Mouse (Mus musculus): ENCODE measurements around the gene Myo1g.

The Myo1g gene

GRCm38 (mm10) chr11:6520507-6521173, at the start of gene Myo1g:
TSS of gene Myo1g (minus strand) at chr11:6520965.
- peak; percentile 82 for DNase-seq

DNA sequence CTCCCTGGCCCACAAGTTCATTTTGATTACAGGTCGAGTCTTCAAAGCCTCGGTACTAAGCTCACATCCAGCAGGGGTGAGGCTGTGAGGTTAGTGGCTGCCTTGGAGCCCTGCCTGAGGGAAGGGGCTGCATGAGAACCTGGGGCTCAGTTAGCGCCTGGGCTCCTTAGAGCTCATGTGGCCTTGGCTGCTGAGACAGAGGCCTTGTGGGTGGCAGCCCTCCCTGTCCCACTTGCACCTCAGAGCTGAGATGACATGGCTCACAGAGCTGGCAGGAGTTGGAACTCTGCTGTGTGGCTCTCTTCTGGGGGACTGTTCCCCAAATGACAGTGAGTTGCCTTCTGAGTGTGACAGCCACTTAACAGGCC, 48.6 kb upstream of the Myo1g start:
- no peak for DNase-seq

GRCm38 (mm10) chr11:6568584-6569409, 48.0 kb upstream of the Myo1g start:
- peak; percentile 36 for DNase-seq

DNA sequence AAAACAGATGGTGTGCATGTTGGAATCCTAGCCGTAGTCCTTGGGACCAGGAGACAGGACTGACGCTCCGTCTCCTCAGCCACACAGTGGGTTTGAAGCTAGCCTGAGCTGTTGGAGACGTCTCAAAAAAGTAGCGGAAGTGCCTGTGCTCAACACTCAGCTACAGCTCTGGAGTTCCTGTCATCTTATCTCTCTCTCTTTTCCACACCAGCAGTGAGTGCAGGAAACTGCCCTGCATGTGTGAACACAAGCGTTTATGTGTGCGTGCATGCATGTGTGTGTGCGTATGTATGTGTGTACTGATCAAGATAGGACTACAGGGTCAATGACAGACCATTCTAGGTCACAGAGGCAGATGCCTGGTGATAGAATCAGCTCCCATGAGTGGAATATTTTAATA, 47.2 kb upstream of the Myo1g start:
- DNase-seq = no peak

DNA sequence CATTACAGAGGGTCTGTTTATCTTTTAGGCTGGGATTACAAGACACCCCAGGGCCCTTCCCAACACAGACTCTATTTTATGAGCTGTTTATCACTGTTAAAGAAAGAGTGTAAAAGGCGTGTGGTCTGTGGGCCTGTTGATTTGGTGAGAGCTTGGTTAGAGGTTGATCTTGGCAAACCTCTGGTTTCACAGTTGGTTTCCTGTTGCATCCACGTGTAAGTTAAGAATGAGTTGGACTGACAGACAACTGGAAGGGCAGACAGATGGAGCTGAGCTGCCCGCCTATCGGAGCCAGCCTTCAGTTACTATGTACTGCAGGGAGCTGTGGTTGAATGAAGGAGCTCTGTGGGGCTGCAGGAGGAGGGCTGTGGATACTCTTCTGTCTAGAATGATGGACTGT, 45.7 kb upstream of the Myo1g start:
- DNase-seq = no peak

DNA sequence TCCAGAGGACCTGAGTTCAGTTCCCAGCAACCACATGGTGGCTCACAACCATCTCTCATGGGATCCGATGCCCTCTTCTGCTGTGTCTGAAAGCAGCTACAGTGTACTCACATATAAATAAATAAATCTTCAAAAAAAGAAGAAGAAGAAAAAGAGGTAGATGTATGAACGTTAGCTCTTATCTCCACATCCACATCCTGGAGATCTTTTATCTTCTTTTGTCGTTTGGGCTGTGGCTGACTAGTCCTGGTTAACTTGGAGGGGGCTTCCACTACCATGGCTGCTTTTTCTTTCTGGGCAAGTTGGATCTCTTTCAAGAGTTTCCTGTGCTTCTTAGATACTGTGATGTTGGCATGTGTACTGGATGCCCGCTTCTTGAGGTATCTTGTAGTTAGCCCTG, 42.4 kb upstream of the Myo1g start:
- no peak for DNase-seq

GRCm38 (mm10) chr11:6562359-6562758, 41.6 kb upstream of the Myo1g start:
- DNase-seq = peak; percentile 63

- peak; percentile 48 for DNase-seq
Observed at GRCm38 (mm10) chr11:6561474-6561873, 40.7 kb upstream of the Myo1g start.

DNA sequence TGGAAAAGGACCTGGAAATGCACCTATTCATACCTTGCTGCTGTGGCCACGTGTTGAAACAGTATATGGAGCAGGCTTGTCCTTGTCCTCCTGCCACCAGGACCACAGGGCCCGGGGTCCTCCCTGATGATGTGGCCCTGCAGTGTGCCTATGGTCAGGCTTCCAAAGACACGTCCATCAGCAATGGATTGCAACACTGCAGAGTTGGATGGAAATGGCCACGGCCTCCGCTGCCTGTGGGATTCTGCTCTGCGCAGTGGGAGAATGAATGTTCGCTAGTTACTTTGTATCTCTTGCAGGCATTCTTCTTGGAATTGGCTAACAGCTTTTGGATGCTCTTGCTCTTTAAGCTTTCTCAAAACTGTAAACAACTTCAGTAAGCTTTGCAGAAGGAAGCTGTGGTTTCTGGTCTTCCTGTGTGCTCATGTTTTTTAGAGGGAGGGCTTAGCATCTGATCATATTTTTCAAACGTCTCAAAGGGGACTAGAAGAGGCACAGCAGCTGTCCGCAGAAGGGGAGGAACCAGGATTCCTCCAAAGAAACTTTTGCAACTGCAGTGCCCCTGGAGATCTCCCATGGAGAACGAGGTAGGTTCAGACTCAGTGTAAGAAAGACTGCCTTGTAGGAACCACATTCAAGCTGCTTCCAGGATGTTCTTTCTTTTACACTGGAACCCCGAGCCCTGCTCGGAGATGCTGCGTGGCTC, 40.0 kb upstream of the Myo1g start:
- peak; percentile 70 for DNase-seq

DNA sequence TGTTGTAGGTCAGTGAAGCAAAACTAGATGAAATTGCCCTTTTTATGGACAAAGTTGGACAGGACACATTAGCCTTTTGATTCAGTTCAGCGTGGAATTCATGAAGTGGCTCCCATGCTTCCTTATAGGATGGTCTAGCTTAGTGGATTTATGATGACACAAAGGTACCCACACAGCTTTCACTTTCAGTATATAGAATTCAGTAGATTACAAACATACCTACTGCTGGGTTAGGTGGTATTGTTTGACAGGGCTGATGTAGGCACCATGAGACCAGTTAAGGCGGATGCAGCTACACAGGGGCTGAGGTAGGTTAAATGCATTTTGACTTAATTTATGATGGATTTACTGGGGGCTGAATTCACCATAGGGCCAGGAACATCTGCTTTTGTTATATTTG, 39.2 kb upstream of the Myo1g start:
- DNase-seq = peak; percentile 42

DNA sequence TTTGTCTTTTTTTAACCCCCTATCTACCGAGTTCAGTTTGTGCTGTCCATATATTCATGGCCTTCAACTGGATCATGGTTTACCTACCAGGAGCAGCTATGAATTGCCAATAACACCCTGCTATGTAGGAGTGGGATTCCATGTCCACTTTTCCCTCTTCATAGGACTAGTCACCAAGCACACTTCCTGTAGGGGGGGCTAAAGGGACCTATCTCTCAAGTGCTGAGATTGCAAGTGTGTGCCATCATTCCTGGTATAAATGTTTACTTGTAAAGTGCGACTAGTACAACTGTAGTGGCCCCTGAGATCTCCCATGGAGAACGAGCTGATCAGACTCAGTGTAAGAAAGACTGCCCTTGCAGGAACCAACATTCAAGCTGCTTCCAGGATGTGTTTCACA, 37.5 kb upstream of the Myo1g start:
- peak; percentile 44 for DNase-seq

- no peak for DNase-seq
Observed at GRCm38 (mm10) chr11:6550201-6550600, 29.4 kb upstream of the Myo1g start.

- no peak for DNase-seq
Observed at GRCm38 (mm10) chr11:6549770-6550169, 29.0 kb upstream of the Myo1g start.

DNA sequence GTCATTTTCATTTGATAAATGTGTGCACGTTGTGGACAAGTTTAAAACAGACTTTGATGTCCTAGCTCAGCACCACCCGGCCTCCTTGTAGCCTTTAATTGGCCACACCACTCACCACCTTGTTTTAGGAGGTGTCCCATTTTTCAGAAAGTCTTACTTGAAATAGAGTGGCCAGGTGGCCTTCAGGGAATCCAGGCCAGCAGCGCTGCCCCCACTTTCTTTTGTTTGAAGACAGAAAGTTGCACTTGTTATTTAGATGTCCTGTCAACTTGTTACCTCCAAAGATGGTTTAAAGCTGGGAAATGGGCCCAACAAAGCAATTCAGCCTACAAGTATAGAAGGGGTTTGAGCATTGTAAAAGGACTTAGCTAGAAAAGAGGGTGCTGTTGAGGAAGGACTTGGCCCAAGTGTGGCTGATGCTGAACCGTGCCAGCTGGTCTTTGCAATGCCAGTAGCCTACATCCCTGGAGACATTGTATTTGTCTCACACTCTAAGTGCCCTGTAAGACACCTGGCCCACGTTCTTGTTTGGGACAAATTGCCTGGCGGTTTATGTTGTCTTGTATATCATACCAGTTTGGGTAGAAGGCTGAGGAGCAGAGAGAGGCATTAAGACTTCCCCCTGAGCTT, 27.0 kb upstream of the Myo1g start:
- no peak for DNase-seq

- peak; percentile 83 for DNase-seq
Observed at GRCm38 (mm10) chr11:6547037-6547680, 26.4 kb upstream of the Myo1g start.

DNA sequence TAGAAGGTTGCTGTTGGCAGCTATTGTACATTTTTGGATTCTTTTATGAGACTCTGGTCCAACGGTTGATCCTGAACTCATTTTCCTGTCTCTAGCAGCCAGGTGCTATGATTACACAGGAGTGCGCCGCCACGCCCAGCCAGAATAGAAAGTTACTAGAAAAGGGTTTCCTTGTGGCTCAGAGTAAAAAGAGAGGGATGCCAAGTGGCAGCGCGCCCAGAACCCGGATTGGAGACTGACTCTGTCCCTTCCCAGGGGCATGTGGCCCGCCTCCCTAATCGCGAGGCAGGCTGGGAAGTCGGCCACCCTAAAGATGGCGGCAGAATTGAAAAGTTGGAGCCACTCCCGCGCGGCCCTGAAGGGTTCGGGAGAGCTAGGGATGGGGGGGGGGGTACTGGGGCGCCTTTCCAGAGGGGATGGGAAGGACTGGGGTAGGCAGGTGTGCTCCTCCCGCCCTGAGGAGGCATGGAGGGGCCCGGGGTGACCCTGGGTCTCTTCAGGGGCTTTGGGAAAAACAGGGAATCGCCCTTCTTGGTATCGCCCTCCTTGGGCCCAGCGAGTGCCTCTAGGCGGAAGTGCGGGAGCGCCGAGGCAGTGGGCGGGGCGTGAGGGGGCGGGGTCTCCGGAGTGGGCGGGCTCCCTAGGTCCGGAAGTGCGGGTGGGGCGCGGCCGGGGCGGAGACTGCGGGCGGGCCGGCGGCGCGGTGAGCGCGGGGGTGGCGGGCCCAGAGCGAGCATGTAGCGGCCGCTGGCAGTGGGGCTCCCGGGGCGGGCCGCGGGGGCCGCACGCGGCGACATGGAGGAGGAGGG, 25.6 kb upstream of the Myo1g start, which contains the start of gene Ccm2:
Ccm2 (plus strand) TSS at position 683 of the 809 bp plus-strand sequence.
- peak; percentile 95 for DNase-seq

- no peak for DNase-seq
Observed at GRCm38 (mm10) chr11:6545857-6546192, 25.1 kb upstream of the Myo1g start.

DNA sequence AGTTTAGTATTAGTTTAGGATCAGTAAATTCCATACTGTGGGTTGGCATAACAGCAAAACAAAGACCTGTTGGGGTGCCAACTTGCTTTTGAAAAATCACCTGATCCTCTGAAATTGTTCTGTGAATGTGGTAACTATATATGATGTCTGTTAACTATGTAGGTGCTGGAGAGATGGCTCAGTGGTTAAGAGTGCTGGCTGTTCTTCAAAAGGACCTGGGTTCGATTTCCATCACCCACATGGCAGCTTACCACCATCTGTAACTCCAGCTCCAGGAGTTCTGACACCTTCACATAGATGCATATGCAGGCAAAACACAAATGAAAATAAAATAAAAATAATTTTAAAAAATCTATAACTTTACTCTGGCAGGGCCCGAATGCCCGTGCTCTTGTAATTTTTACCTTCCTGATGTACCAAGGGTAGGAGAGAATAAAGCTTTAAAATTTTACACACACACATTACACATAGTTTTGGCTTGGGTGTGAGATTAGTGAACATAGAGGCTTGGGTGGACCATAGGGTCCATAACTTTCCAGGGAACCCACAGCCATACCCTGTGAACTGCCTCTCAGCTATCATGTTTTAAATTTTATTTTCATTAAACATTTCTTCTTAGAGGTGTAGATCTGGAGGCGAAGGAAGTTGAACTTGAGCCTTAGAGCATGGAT, 24.6 kb upstream of the Myo1g start:
- no peak for DNase-seq

DNA sequence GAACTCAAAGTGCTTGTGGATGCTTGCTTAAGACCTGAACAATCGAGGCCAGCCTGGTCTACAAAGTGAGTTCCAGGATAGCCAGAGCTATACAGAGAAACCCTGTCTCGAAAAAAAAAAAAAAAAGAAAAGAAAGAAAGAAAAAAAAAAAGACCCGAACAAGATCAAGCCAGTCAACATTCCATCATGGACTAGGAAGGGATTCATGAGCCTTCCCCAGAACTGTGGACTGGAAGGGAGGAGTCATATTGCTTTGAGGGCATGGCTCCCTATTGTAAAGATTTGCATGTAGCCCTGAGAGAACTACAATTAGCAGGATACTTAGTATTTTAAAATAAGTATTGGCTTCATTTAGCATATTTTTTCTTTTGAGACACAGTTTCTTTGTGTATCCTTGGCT, 23.9 kb upstream of the Myo1g start:
- DNase-seq = no peak

GRCm38 (mm10) chr11:6530746-6531145, 10.0 kb upstream of the Myo1g start:
- no peak for DNase-seq

DNA sequence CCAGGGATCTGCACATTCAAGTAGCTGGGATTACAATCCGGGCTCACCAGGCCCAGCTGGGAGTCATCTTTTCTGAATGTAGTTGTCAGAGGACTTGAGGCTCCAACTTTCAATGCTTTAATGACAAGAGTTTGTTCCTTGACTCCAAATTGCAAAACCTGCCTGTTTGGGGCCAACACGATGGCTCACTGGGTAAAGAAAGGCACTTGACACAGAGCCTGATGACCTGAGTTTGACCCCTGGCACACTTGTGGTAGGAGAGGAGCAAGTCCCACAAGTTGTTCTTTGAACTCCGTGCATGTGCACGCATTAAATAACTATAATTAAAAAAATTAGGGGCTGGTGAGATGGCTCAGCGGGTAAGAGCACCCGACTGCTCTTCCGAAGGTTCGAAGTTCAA, 9.2 kb upstream of the Myo1g start:
- no peak for DNase-seq
